Mouse (Mus musculus): ENCODE results near the gene Tmem132c. TPM values are rescaled to one million over a fixed set of nuclear protein-coding genes. Genes with fewer than 3 reads are reported as not detected.

Gene Tmem132c
- not detected in 2 replicates for polyA plus RNA-seq (2012; ENCODE audit: insufficient read depth, insufficient read length, low replicate concordance, missing spikeins)

DNA sequence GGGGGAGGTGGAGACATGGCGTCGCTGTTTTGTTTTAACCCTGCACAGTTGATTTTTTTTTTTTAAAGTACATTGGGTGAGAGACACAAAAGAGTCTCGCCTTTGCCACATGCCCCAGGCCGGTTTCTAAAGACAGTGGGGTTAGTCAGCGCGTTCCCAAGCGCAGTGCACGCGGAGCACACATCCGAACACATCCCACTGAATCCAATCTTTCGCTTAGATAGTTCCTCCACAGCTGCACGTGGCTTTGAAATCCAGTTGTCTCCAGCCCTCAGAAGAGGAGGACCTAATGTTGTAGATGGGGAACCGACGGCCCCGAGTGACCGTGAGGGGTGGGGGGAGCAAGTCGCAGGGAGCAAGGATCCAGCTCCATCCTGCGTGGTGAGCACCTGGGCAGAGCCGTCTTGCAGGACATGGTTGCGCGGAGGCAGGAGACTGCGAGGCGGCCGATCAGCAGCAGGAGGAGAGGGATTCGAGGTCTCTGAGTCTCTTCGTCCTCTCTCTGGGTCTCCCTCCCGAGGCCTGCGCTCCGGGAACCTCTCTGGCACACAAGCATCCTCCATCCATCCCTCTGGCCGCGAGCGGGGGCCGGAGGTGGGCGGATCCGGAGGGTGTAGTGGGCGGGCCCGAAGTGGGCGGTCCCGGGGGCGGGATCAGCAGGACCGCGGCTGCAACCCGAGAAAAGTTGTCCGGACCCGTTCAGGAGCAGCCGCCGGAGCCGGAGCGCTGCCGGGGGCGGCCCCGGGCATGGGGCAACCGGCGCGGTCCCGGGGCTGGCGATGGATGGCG, at the start of gene Tmem132c:
Gene Tmem132c, plus strand, starts transcription at position 673 of the 789 bp plus-strand sequence.
- 1% methylated on average over 58 of the region's 58 CpGs for WGBS
- H3K4me3 ChIP-seq (ENCODE audit: insufficient read depth, low read depth, low read length) = peak within 1 kb of the TSS; percentile 42
- no peak within 1 kb of the TSS for H3K27ac ChIP-seq (ENCODE audit: insufficient read depth, low read depth, low read length)
- H3K4me1 ChIP-seq (ENCODE audit: control insufficient read depth, insufficient read depth, low read length) = peaks cover 23% of the 10 kb centered on the region
- no peak for TF ChIP-seq POLR2A (IDR thresholded peaks at IDR 0.05; ENCODE audit: insufficient read depth, low read depth, low read length)
- TF ChIP-seq CTCF (IDR thresholded peaks at IDR 0.05; ENCODE audit: insufficient read depth, low read depth, low read length) = no peak

DNA sequence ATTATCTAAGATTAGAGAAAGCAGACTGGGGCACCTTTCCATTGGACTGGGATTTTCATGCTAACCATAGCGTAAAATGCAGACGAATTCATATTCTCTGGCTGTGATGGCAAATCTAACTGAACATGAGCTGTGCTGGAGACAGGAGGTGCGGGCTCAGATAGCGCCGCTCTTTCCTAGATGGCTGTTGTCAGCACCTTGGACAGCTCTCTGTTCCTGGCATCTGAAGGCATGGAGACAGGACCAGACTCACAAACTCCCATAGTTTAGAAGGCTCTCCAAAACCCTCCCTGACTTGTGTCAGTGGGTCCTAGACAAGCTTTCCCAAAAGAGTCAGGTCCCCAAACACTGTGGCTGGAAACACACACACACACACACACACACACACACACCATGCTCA, 49.7 kb upstream of the Tmem132c start:
- 45% methylated on average over 5 of the region's 5 CpGs for WGBS
- Histone ChIP-seq H3K4me3 (ENCODE audit: insufficient read depth, low read depth, low read length) (no peak overlapping the region), H3K4me1 (ENCODE audit: control insufficient read depth, insufficient read depth, low read length) (no peaks in the 10 kb centered on the region), H3K27ac (ENCODE audit: insufficient read depth, low read depth, low read length) (no peak overlapping the region)
- TF ChIP-seq CTCF (IDR thresholded peaks at IDR 0.05; ENCODE audit: insufficient read depth, low read depth, low read length) = no peak
- TF ChIP-seq POLR2A (IDR thresholded peaks at IDR 0.05; ENCODE audit: insufficient read depth, low read depth, low read length) = no peak

DNA sequence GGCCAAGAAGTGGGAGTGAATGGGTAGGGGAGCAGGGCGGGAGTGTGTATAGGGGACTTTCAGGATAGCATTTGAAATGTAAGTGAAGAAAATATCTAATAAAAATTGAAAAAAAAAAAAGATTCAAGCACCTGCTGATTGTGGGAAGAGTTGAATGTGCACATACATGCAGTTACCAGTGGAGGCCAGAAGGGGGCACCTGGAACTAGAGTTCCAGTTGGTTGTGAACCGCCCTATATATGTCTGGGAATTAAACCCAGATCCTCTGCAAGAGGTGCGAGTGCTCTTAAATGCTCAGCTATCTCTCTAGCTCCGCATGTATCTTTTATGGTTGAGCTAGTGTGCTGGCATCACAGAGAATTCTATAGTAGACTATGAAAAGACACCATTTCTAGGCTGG, 42.8 kb upstream of the Tmem132c start:
- H3K27ac ChIP-seq (ENCODE audit: insufficient read depth, low read depth, low read length) = no peak overlapping the region
- H3K4me3 ChIP-seq (ENCODE audit: insufficient read depth, low read depth, low read length) = no peak overlapping the region
- WGBS = 67% methylated on average over 4 of the region's 4 CpGs
- TF ChIP-seq POLR2A (IDR thresholded peaks at IDR 0.05; ENCODE audit: insufficient read depth, low read depth, low read length) (no peak), CTCF (IDR thresholded peaks at IDR 0.05; ENCODE audit: insufficient read depth, low read depth, low read length) (no peak)
- H3K4me1 ChIP-seq (ENCODE audit: control insufficient read depth, insufficient read depth, low read length) = no peaks in the 10 kb centered on the region

DNA sequence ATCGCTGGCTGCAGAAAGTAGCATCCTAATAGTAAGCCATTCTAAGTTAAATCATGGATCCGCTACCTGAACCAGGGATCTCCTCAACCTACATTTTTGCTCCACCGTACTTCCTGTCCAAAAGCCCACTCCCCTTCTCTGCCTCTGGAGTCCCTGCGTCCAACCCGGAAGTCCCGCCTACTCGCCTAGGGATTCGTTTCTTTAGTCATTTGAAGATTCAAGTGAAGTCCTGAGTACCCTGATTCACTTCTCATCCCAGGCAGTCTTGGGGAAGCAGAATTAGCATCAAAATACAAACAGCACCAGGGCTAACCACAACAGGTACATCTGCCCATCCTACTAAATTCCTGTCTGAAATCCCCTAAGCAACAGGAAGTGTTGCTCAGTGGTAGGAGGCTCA, 36.7 kb upstream of the Tmem132c start:
- H3K27ac ChIP-seq (ENCODE audit: insufficient read depth, low read depth, low read length) = no peak overlapping the region
- no peak for TF ChIP-seq CTCF (IDR thresholded peaks at IDR 0.05; ENCODE audit: insufficient read depth, low read depth, low read length)
- no peak for TF ChIP-seq POLR2A (IDR thresholded peaks at IDR 0.05; ENCODE audit: insufficient read depth, low read depth, low read length)
- H3K4me3 ChIP-seq (ENCODE audit: insufficient read depth, low read depth, low read length) = no peak overlapping the region
- WGBS = 91% methylated on average over 8 of the region's 8 CpGs
- H3K4me1 ChIP-seq (ENCODE audit: control insufficient read depth, insufficient read depth, low read length) = no peaks in the 10 kb centered on the region

DNA sequence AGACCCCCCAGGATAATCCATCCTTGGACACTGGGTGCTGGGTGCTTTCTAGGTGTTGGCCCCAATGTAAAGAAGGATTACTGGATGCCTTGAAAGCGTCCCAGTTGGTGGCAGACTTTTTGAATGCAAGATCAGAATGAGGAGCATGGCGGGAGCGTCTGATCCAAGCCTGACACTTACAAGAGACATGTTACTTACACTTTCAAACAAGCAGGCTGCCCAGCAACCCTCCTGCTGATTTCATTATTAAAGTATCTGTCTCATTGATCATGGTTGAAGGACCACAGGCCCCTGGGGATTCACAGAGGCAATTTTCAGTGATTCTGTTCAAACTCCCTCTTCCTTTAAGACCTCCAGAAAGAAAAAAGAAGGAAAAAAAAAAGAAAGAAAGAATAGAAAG, 25.2 kb upstream of the Tmem132c start:
- TF ChIP-seq CTCF (IDR thresholded peaks at IDR 0.05; ENCODE audit: insufficient read depth, low read depth, low read length) (no peak), POLR2A (IDR thresholded peaks at IDR 0.05; ENCODE audit: insufficient read depth, low read depth, low read length) (no peak)
- no peak overlapping the region for H3K4me3 ChIP-seq (ENCODE audit: insufficient read depth, low read depth, low read length)
- H3K27ac ChIP-seq (ENCODE audit: insufficient read depth, low read depth, low read length) = no peak overlapping the region
- WGBS = 42% methylated on average over 3 of the region's 3 CpGs
- H3K4me1 ChIP-seq (ENCODE audit: control insufficient read depth, insufficient read depth, low read length) = no peaks in the 10 kb centered on the region

DNA sequence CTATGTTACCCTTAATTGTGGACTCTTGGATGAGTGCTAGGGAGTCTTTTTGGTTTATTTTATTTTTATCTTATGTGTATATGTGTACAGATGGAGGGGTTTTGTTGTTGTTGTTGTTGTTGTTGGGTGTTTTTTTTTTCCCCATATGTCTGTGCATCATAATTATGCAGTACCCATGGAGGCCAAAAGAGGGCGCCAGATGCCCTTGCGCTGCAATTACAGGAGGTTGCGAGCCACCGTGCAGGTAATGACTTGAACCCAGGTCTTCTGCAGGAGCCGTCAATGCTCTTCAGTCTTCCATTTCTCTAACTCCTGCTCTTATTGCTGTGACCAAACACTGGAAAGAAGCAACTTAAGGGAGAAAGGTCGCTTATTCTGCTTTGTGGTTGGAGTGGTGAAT, 23.9 kb upstream of the Tmem132c start:
- no peaks in the 10 kb centered on the region for H3K4me1 ChIP-seq (ENCODE audit: control insufficient read depth, insufficient read depth, low read length)
- TF ChIP-seq CTCF (IDR thresholded peaks at IDR 0.05; ENCODE audit: insufficient read depth, low read depth, low read length) = no peak
- TF ChIP-seq POLR2A (IDR thresholded peaks at IDR 0.05; ENCODE audit: insufficient read depth, low read depth, low read length) = no peak
- WGBS = 69% methylated on average over 6 of the region's 6 CpGs
- no peak overlapping the region for H3K27ac ChIP-seq (ENCODE audit: insufficient read depth, low read depth, low read length)
- no peak overlapping the region for H3K4me3 ChIP-seq (ENCODE audit: insufficient read depth, low read depth, low read length)

DNA sequence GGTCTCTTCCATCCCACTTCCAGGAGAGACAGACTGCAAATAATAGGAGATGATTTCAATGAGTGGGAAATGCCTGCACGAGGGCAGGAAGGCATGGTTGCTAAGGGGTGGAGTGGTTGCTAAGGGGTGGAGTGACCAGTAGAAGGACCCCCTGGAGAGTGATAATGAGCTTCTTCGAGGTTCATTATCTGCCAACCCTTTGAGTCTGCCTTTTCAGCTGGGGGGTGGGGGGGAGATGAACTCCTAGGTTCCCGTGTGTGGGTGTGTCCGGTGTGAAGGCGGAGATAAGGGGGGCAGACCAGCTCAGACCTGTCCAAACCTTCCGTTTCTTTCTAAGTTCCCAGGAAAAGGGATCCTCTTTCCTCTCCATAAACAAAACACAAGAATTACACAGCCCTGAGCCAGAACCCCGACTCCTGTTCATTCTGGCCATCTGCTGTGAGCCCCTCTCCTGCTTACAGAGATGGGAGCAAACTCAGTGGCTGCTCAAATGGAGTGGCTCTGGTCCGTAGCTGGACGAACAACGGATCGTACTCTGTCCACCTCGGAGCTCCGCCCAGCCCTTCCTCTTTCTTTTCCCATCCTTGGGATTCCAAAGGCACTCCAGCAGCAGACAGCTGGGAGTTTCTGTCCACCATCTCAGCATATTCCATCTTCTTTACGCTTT, 13.5 kb upstream of the Tmem132c start:
- TF ChIP-seq CTCF (IDR thresholded peaks at IDR 0.05; ENCODE audit: insufficient read depth, low read depth, low read length) = no peak
- TF ChIP-seq POLR2A (IDR thresholded peaks at IDR 0.05; ENCODE audit: insufficient read depth, low read depth, low read length) = no peak
- WGBS = 14% methylated on average over 14 of the region's 14 CpGs
- Histone ChIP-seq H3K4me1 (ENCODE audit: control insufficient read depth, insufficient read depth, low read length) (peaks cover 6% of the 10 kb centered on the region), H3K4me3 (ENCODE audit: insufficient read depth, low read depth, low read length) (no peak overlapping the region), H3K27ac (ENCODE audit: insufficient read depth, low read depth, low read length) (no peak overlapping the region)

DNA sequence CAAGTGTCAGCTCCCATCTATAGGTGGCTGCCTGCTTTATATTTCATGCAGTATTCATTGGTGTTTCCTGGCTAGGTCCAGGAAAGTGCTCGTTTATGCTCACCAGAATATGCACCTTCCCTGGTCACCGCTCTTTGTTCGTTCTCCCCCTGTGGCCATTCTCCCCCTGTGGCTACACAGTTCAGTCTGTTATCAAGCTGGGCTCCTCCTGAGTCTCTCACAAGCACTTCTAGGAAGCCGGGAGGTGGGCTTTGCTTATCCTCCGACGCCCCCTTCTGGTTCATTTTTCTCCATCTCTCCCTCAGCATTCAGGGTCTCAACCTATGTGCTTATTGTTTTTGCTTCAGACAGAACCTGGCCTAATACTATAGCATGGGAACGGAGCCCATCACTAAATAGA, 6.9 kb upstream of the Tmem132c start:
- Histone ChIP-seq H3K27ac (ENCODE audit: insufficient read depth, low read depth, low read length) (no peak overlapping the region), H3K4me3 (ENCODE audit: insufficient read depth, low read depth, low read length) (no peak overlapping the region), H3K4me1 (ENCODE audit: control insufficient read depth, insufficient read depth, low read length) (0 out of 2 replicates have a peak, but pooled peaks cover 3% of the 10 kb centered on the region)
- TF ChIP-seq POLR2A (IDR thresholded peaks at IDR 0.05; ENCODE audit: insufficient read depth, low read depth, low read length) = no peak
- TF ChIP-seq CTCF (IDR thresholded peaks at IDR 0.05; ENCODE audit: insufficient read depth, low read depth, low read length) = no peak
- WGBS = 16% methylated on average over 7 of the region's 7 CpGs

DNA sequence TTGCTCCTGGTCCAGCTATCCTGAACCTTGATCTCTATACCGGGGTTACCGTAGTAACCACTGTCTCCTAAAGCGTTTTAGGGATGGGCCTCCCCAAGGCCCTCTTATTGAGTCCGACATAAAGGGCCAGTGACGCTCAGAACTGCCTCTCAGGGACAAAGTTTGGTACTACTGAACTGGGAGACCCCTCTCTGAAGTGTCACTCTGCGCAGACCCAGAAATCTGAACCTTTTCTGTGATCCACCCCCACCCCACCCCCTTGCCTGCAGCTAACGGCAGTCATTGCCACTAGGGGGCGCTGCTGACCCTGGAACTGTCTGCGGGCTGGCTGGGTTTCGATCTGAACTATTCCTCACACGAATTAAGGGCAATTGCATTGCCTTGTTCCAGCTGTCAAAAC, 6.4 kb upstream of the Tmem132c start:
- 0 out of 2 replicates have a peak, but pooled peaks cover 3% of the 10 kb centered on the region for H3K4me1 ChIP-seq (ENCODE audit: control insufficient read depth, insufficient read depth, low read length)
- TF ChIP-seq CTCF (IDR thresholded peaks at IDR 0.05; ENCODE audit: insufficient read depth, low read depth, low read length) (peak; percentile 90), POLR2A (IDR thresholded peaks at IDR 0.05; ENCODE audit: insufficient read depth, low read depth, low read length) (no peak)
- WGBS = 3% methylated on average over 11 of the region's 11 CpGs
- H3K27ac ChIP-seq (ENCODE audit: insufficient read depth, low read depth, low read length) = no peak overlapping the region
- H3K4me3 ChIP-seq (ENCODE audit: insufficient read depth, low read depth, low read length) = no peak overlapping the region

Measured in olfactory bulb, adult 2 months (tissue).